Mouse (Mus musculus) lung, embryonic 14.5 days (tissue): ENCODE results near the gene 1500011B03Rik. TPM values are rescaled to one million over a fixed set of nuclear protein-coding genes. Genes with fewer than 3 reads are reported as not detected.
A peak's percentile ranks its signal among the peaks of the same experiment; 100 is the strongest.
"Not testable (repeated sequence)": the region's sequence is repeated elsewhere in the genome, so short reads cannot be mapped to it uniquely, and the experiment has no call there.

Experiments used
- ATAC-seq: fragments of 200-750 bp; cut with Nextera tagmentation; 2 replicates; pipeline ENCODE4 v1.8.0; 2017; ENCODE audit warnings: mild to moderate bottlenecking, moderate TSS enrichment, moderate library complexity; ENCODE audit not compliant: insufficient read depth
- DNase-seq: peaks from one replicate; pipeline ENCODE4 v3.0.0-alpha.2; 2015
- H3K27ac ChIP-seq: fragments of 300-500 bp; sonication (generic); 2 replicates; pipeline ENCODE4 v1.5.1; 2014; ENCODE audit warnings: low read depth, mild to moderate bottlenecking, moderate library complexity
- H3K27me3 ChIP-seq: fragments of 300-500 bp; sonication (generic); 2 replicates; pipeline ENCODE4 v1.6.1; 2014; ENCODE audit warnings: low read length, control low read depth; ENCODE audit not compliant: insufficient read depth
- H3K36me3 ChIP-seq: fragments of 300-500 bp; sonication (generic); 2 replicates; pipeline ENCODE4 v1.6.1; 2014; ENCODE audit warnings: control low read depth; ENCODE audit not compliant: insufficient read depth
- H3K4me1 ChIP-seq: fragments of 300-500 bp; sonication (generic); 2 replicates; pipeline ENCODE4 v1.6.1; 2014; ENCODE audit warnings: antibody characterized with exemption, control low read depth; ENCODE audit not compliant: insufficient read depth
- H3K4me2 ChIP-seq: fragments of 300-500 bp; sonication (generic); 2 replicates; pipeline ENCODE4 v1.6.1; 2014; ENCODE audit warnings: mild to moderate bottlenecking
- H3K4me3 ChIP-seq: fragments of 300-500 bp; sonication (generic); 2 replicates; pipeline ENCODE4 v1.5.1; 2014; ENCODE audit warnings: low read depth, low read length
- H3K9ac ChIP-seq: fragments of 300-500 bp; sonication (generic); 2 replicates; pipeline ENCODE4 v1.6.1; 2014
- H3K9me3 ChIP-seq: fragments of 300-500 bp; sonication (generic); 2 replicates; pipeline ENCODE4 v1.6.1; 2016; ENCODE audit warnings: low read depth, low read length, control low read depth
- CTCF ChIP-seq: IDR thresholded peaks from 2 replicates; pipeline ENCODE4 v1.5.1; 2016; ENCODE audit warnings: antibody characterized with exemption, low read depth
- WGBS: fragments of 180-500 bp; shearing (Covaris S2); extraction: QIAGEN DNeasy Blood & Tissue Kit; methylation state at CpG from one replicate; pipeline ENCODE4 v1.1.7; 2014; 5-methylcytosine and 5-hydroxymethylcytosine counted together
- polyA plus RNA-seq: library from polyadenylated mRNA; unstranded; fragments of >200 nt; fragmentation: Nextera tagmentation; extraction: Ambion mirVana; gene quantifications from 2 replicates; pipeline ENCODE4 v1.2.1, GENCODE M21; 2014

The 1500011B03Rik gene
- polyA plus RNA-seq, 1 experiment from 2014 or later, result 86.4 TPM

DNA sequence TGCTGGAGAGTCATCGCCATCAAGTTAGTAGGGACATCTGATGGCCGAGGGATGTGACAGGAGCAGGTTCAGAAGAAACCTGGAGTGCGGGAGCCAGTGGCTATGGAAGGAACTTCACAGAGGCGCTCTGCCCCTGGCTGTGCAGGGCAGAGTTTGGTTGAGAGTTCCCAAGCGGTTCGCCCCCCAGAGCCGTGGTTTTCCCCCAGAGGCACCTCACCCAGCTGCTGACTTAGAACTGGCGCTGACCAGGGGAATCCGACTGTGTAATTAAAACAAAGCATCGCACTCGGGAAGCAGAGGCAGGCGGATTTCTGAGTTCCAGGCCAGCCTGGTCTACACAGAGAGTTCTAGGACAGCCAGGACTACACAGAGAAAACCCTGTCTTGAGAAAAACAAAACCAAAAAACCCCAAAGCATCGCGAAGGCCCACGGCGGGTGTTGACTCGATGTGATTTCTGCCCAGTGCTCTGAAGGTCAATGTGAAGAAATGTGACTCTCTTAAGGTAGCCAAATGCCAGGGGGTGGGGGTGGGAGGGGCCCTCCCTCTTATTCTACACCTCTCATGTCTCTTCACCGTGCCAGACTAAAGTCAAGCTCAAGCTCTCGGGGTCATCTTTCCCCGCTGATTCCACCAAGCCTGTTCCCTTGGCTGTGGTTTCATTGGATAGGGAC is 28.4 kb upstream of the 1500011B03Rik start:
- no peak overlapping the region for H3K9ac ChIP-seq
- no peak for ATAC-seq
- no peaks in the 10 kb centered on the region for H3K36me3 ChIP-seq
- no peak for DNase-seq
- no peak for TF ChIP-seq CTCF
- H3K27me3 ChIP-seq, result no peaks in the 10 kb centered on the region
- no peak overlapping the region for H3K4me2 ChIP-seq
- no peak overlapping the region for H3K27ac ChIP-seq
- WGBS, result 79% methylated on average over 20 of the region's 20 CpGs
- H3K4me3 ChIP-seq, result no peak overlapping the region
- no peaks in the 10 kb centered on the region for H3K4me1 ChIP-seq
- H3K9me3 ChIP-seq, result no peaks in the 10 kb centered on the region

DNA sequence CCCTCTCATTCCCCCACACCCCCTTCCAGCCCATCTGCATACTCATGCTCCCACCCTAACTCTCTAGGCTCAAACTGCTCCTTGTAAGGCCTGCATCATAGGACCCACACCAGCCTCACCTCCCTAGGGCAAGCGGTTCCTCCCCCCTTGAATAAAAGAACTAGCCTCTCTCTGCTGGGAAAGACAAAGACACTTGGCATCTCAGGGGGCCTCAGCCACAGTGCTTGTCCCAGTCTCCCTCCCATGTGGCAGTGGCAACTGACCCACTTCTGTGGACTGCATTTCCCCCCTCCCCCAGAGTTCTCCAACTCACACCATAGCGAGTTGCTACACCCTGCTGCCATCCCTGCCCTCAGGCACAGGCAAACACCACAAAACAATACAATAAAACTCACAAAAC is 21.1 kb upstream of the 1500011B03Rik start:
- DNase-seq, H3K4me1 ChIP-seq, H3K9me3 ChIP-seq, H3K27me3 ChIP-seq, H3K4me3 ChIP-seq, H3K4me2 ChIP-seq, H3K36me3 ChIP-seq, ATAC-seq, H3K27ac ChIP-seq, H3K9ac ChIP-seq: not testable (repeated sequence)
- 70% methylated on average over 2 of the region's 2 CpGs for WGBS

DNA sequence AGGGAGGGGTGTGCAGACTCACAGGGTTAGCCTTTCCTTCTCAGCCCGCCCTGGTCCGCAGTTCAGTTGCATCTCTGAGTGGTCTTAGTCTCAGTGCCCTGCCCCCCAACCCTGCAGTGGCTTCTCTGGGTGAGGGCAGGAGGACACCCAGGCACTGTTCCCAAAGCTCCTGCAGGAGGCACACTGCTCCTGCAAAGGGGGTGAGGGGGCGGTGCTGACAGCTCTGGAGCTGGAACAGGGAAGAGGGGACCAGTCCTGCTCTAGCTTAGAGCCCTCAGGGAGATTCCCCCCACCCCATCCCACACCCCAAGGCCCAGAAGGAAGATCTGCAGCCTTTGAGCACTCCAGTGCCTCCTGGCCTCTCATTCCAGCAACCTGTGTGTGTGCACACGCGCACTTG is 19.4 kb upstream of the 1500011B03Rik start:
- no peak for TF ChIP-seq CTCF
- ATAC-seq (0 out of 2 replicates have a peak, but pooled peaks have one; percentile 14), DNase-seq (no peak)
- Histone ChIP-seq H3K36me3 (no peaks in the 10 kb centered on the region), H3K4me1 (no peaks in the 10 kb centered on the region), H3K27me3 (no peaks in the 10 kb centered on the region), H3K9me3 (no peaks in the 10 kb centered on the region), H3K4me3 (no peak overlapping the region), H3K9ac (no peak overlapping the region), H3K4me2 (no peak overlapping the region), H3K27ac (no peak overlapping the region)
- WGBS, result 52% methylated on average over 5 of the region's 5 CpGs

DNA sequence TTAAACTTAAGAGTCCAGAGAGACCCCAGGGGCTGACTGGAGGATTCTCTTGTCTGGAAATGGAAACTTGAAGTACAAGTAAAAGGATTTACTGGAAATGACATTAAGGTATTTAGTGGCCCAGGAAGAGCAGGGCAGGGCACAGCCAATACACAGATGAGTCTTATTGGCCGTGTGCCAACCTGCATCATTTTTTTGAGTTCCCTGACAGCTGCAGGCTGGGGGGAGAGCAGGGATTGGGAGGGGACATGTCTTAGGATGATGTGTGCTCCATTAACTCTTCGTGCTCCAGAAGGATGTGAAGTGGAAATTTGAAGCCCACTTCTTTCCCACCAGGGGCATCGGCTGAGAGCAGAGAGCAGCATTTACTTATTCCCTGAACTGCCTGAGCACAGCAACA is 18.9 kb upstream of the 1500011B03Rik start:
- H3K27me3 ChIP-seq, H3K4me3 ChIP-seq, H3K9me3 ChIP-seq, H3K9ac ChIP-seq, H3K4me1 ChIP-seq, H3K27ac ChIP-seq, H3K4me2 ChIP-seq, H3K36me3 ChIP-seq: not testable (repeated sequence)
- 25% methylated on average over 3 of the region's 3 CpGs for WGBS
- peak; percentile 60; the same call in 1 of the 2 replicates for ATAC-seq
- DNase-seq, result peak; percentile 72

DNA sequence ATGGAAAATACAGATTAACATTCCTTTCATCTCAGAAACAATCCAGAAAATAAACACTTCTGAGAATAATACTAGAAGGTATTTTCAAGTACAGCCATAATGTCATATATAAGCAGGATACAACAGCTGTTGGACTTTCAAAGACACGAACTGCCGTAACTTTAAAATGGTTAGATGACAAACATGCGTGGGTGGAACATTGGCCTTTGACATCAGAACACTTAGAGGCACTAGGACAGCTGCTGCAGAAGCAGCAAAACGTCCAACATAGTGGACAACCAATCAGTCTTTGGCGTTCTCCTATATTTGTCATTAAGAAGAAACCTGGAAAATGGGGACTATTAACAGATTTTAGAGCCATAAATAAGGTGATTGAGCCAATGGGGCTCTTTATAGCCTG is 17.2 kb upstream of the 1500011B03Rik start:
- ATAC-seq, result not testable (repeated sequence)

DNA sequence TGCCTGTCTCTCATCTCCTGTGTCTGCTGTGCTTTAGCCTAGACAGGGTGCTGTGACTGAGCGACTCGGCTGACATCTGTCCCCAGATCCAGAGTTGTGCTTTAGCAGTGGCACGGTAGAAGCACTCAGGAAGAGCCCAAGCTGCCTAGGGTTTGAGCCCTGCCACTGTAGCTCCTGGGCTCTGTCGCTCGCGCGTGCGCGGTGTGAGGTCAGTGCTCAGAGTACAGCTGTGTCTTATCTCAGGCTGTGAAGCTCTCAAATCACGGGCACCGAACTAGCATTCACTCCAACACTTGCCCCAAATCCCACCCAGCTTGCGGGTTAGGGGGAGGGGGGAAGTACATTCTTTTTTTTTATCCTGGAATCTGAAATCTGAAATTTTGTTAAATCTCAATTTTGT is 13.6 kb upstream of the 1500011B03Rik start:
- WGBS, result 21% methylated on average over 12 of the region's 12 CpGs
- H3K4me2 ChIP-seq, result no peak overlapping the region
- no peaks in the 10 kb centered on the region for H3K36me3 ChIP-seq
- H3K4me1 ChIP-seq, result no peaks in the 10 kb centered on the region
- ATAC-seq (peak; percentile 65; the same call in 1 of the 2 replicates), DNase-seq (peak; percentile 75)
- no peaks in the 10 kb centered on the region for H3K27me3 ChIP-seq
- H3K9ac ChIP-seq, result no peak overlapping the region
- no peaks in the 10 kb centered on the region for H3K9me3 ChIP-seq
- no peak overlapping the region for H3K27ac ChIP-seq
- H3K4me3 ChIP-seq, result no peak overlapping the region
- TF ChIP-seq CTCF, result no peak

More for the DNA sequence above, 17.2 kb upstream of the 1500011B03Rik start:
- not testable (repeated sequence) for H3K4me3 ChIP-seq, H3K4me2 ChIP-seq, H3K4me1 ChIP-seq, H3K36me3 ChIP-seq, H3K9ac ChIP-seq, H3K9me3 ChIP-seq, H3K27me3 ChIP-seq, H3K27ac ChIP-seq
- DNase-seq, result peak; percentile 65
- 34% methylated on average over 5 of the region's 5 CpGs for WGBS

DNA sequence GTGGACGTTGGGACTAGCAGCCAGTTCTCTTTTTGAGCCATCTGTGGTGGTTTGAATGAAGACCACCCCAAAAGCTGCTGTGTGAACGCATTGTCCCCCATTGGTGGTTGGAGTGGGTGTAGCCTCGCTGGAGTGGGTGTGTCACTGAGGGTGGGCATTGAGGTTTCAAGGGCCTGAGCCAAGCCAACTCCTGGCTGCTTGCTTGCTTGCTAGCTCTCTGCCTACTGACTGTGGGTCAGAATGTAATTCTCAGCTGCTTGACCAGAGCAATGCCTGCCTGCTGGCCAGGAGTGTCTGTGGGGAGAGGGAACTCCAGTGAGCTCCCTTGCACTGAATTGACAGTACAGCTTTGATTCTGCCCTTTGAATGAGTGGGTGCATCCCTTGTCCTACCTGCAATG is 6.5 kb upstream of the 1500011B03Rik start:
- H3K9ac ChIP-seq, result no peak overlapping the region
- H3K4me1 ChIP-seq, result peaks cover 3% of the 10 kb centered on the region; the same call in 1 of the 2 replicates
- no peak overlapping the region for H3K4me3 ChIP-seq
- no peak overlapping the region for H3K27ac ChIP-seq
- no peak for DNase-seq
- H3K9me3 ChIP-seq, result no peaks in the 10 kb centered on the region
- no peaks in the 10 kb centered on the region for H3K27me3 ChIP-seq
- no peak for TF ChIP-seq CTCF
- H3K4me2 ChIP-seq, result no peak overlapping the region
- WGBS, result 66% methylated on average over 3 of the region's 3 CpGs
- no peaks in the 10 kb centered on the region for H3K36me3 ChIP-seq
- ATAC-seq, result no peak

DNA sequence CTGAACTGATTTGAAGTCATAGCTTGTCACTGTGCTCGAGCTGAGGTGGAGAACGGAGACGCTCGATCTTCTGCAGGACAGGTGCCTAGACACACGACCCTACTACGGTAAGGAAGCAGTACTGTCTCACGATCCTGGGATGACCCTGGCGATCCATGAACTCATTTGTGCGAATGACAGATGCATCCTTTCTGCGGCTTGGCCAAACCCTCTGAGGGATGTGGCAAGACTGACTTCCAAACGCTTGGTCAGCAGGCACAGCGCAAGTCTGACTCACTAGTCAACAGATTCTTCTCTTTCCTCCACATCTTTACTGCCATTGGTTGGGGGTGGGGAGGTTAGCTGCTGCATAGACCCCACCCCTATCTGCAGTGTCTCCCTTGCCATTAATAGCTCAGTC is 4.2 kb upstream of the 1500011B03Rik start:
- no peak for ATAC-seq
- Histone ChIP-seq H3K27me3 (no peaks in the 10 kb centered on the region), H3K4me3 (no peak overlapping the region), H3K9me3 (no peaks in the 10 kb centered on the region), H3K4me2 (no peak overlapping the region), H3K36me3 (no peaks in the 10 kb centered on the region), H3K9ac (no peak overlapping the region), H3K27ac (no peak overlapping the region), H3K4me1 (peaks cover 3% of the 10 kb centered on the region; the same call in 1 of the 2 replicates)
- TF ChIP-seq CTCF, result no peak
- 77% methylated on average over 12 of the region's 12 CpGs for WGBS
- DNase-seq, result no peak
